Mouse (Mus musculus) retina, postnatal 7 days (tissue): ENCODE data around the gene Gm10392.

Experiments used
- DNase-seq: peaks from one replicate; pipeline ENCODE4 v3.0.0-alpha.2; 2012; ENCODE audit warnings: low read depth, low spot score

Gm10392 gene

GRCm38 (mm10) chr11:77492311-77492871 is 26.6 kb downstream of the Gm10392 start:
- no peak for DNase-seq

GRCm38 (mm10) chr11:77491502-77492291 is 27.3 kb downstream of the Gm10392 start:
- DNase-seq, result no peak

DNA sequence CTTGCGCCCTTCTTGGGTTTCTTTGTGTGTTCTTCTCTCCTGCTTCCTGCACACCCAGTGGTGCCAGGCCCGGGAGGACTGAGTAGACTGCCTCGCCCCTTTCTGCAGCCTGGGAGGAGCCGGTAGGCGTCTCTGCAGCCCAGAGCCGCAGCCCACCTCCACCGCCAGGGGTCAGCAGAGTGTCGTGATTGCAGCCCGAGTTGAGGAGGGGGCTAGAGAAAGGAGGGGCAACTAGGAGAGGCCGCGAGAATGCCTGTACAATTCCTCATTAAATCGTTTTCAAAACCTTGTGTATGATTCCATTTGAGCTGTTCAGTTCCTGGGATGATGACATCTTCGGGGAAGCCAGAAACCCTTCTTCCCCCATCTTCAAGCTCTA is 27.9 kb downstream of the Gm10392 start:
- DNase-seq, result peak; percentile 86

DNA sequence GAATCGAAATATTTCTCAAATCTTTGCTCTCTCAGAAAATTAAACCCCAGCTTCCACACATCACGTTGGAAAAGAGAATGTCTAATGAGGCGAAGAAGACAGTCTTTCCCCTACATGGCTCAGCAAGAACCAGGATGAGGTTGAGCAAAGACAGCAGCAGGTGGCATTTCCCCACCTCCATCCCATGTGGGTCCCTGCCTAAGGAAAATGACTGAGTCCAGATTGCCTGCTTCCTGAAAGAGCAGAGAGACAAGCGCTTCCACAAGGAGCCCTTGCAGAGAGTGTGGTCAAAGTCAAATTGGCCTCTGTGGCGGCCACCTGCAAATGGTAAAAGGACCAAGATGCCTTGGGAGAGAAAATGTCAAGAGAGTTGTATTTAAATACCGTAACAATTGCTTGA is 28.5 kb downstream of the Gm10392 start:
- DNase-seq, result no peak

- DNase-seq, result peak; percentile 67
Measured at GRCm38 (mm10) chr11:77489591-77490235, 29.3 kb downstream of the Gm10392 start, which contains the start of gene Ankrd13b. Ankrd13b (minus strand) TSS chr11:77489678.

- DNase-seq, result no peak
Measured at GRCm38 (mm10) chr11:77488771-77489581, 30.0 kb downstream of the Gm10392 start.

GRCm38 (mm10) chr11:77486798-77487197 is 32.2 kb downstream of the Gm10392 start:
- no peak for DNase-seq

DNA sequence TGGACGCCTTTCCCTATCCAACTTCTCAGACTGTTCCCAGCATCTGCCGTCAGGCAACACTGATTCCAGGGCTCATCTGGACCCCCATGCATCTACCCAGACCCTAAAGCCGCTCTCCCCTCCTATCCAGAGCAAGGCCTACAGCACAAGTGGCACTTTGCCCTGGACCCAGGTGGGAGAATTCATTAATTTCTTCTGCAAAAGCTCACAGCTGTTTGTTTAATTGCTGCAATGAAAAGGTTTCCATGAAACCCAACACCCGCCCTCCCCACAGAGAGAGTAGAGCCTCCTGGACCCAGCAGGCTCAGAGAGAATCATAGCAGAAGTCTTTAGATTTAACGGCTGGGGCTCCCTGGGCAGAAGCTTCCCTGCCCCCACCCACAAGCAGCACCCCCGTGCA is 33.8 kb downstream of the Gm10392 start:
- DNase-seq, result no peak

DNA sequence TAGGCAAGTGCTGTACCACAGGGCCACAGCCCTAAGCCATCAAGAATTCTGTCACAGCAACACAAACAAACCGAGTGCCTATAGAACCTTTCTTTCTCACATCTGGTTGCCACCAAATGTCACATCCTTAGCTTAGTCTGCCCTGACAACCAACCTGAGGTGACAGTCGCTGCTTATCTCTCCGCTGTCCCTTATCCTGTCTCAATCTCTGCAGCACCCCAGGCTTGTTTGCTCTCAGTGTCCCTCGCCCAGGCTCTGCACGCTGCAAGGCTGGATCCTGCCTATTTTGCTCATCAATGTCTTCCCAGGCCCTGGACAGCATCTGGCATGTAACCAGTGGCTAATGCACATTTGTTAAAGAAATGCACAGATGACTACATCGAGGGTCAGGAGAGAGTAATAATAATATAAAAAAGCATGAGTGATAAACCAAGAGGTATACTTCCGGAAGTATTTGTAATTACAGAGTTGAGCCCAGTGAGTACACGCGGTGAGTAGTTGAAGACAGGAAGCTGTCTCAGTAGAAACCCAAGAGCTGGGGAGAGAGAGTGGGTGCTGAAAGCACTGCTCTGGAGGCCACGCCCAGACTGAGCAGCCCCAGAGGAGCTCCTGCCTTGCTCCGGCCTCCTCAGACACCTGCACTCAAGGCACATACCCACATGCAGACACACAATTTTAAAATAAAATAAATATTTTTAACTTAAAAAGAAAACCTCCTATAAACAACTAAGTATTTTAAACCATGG is 35.3 kb downstream of the Gm10392 start:
- DNase-seq, result no peak

GRCm38 (mm10) chr11:77483043-77483442 is 36.0 kb downstream of the Gm10392 start:
- DNase-seq, result no peak

DNA sequence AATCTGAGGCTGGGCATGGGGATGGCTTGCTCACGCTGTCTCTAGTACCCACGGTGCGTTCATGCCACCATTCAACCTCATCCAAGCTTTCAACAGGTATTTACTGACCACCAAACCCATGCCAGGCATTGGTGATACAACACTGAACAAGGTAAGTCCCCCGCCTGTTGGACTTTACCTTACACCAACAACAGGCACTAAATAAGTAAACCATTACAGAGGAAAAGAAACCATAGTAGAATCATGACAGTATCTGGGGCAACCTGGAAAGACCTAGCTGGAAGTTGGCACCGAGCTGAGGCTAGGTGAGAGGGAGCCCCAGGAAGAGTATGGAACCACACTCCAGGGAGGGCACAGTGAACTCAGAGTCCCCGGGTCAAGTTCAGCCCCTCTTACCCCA is 42.1 kb downstream of the Gm10392 start:
- no peak for DNase-seq

DNA sequence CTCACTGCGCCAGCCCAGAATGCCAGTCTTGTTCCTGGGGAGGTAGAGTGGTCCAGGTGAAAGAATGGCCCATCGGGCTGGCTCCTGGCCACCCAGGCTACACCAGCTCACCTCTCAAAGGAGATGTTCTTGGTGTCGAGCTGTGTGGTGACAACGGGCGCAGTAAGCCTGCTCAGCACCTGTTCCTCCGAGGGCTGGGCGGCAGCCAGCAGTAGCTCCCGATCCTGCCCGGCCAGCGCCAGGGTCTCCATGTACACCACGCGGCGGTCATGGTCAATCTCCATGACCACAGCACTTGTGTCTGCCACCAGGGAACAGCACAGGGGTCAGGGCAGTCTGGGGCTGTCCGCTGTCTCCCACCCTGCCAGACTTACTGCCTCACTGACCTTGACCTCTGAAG is 42.8 kb downstream of the Gm10392 start:
- DNase-seq, result no peak

DNA sequence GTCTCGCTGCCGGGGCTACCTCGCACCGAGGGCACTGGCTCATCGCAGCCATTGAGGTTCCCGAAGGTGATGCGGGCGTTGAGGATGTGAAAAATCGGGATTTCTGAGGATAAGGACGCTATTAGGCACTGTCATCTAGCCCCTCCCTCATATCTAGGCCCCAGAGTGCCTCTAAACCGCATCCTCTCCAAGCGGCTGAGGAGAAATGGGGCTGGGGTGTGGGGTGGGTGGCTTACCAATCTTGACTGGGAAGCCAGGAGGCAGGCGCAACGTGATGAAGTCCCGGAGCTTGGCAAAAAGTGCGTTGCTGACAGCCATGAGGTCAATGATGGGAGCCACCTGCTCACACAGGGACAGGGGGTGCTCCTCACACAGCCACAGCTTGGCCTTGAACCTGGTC is 46.2 kb downstream of the Gm10392 start:
- no peak for DNase-seq

- no peak for DNase-seq
Measured at GRCm38 (mm10) chr11:77471407-77471806, 47.6 kb downstream of the Gm10392 start.

DNA sequence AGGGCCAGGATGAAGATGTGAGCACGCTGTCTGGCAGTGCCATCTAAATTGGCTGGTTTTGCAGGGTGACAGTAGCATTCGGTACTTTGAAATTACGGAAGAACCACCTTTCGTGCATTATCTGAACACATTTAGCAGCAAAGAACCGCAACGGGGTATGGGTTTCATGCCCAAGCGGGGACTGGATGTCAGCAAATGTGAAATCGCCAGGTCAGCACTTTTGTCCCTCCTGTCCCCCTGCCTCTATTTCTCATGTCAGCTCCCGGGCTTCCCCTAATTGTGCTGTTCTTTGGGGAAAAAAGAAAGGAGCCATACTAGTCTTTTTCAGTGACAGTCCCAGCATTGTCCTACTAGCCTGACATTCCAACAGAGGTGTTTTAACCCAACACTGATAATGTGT is 50.6 kb downstream of the Gm10392 start:
- DNase-seq, result no peak

DNA sequence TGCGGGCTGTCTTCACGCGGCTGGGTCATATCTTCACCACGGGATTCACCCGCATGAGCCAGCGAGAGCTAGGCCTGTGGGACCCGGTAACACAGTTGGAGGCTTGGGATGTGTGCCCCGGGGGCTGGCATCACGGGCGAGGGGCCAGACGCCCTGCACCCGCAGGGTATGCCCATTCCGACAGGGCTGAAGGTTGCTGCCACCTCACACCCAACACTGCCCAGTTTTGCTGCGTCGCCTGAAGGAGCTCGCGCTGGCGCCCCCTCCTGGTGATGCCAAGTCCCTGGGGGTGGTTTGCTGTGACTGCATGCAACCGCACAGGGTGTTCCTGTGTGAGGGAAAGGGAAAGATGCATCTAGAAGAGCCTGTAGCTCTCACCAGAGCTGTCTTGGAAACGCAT is 51.2 kb downstream of the Gm10392 start:
- no peak for DNase-seq

- no peak for DNase-seq
Measured at GRCm38 (mm10) chr11:77467157-77467556, 51.8 kb downstream of the Gm10392 start.
